Mouse (Mus musculus): ENCODE data around the gene Clec1a.

DNA sequence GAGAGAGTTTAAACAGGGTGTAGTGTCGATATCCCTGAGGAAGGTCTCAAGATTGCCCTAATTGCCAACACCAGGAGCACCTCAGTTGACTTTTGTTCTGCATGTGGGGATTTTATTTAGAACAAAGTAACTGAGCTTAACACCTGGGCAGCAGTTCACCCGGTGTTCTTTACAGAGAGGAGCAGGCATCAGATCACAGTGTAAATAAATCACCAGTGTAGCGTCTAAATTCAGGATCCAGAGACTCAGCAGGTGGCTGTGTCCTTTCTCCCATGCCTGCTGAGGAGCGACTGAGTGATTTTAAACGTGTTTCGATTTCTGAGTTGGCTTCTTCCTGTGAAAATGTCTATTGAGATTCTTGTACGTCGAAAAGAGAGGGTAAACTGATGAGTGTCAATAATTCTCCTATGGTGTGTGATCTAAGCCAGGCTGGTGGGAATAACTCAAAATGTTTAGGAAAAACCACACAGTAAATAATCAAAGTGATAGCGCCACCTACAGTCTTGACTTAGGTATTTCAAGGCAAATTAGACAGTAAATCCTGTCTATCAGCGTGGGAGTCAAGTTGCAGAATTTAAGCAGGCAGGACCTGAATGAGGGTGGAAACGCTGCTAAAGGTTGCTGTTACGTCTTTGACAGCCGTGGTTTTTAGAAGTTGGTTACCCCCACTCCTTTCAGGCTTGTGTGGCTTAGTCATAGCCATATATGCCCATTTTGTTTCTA lies 24.8 kb upstream of the Clec1a start:
- TF ChIP-seq POLR2A (IDR thresholded peaks at IDR 0.05; ENCODE audit: low read depth, low read length) (no peak), CTCF (IDR thresholded peaks at IDR 0.05; ENCODE audit: extremely low read depth, insufficient read depth, insufficient read length, insufficient replicate concordance) (no peak)

Data from spleen, adult 2 months (tissue).